Mouse (Mus musculus) C2C12 (cell line): Measurements from ENCODE around the gene Oxct2b. TPM values are rescaled to one million over a fixed set of nuclear protein-coding genes. Genes with fewer than 3 reads are reported as not detected.
A peak's percentile ranks its signal among the peaks of the same experiment; 100 is the strongest.

Experiments
- H3K27me3 ChIP-seq: one replicate; pipeline ENCODE4 v1.6.1; 2011; ENCODE audit not compliant: control insufficient read depth, insufficient read depth, insufficient read length
- H3K36me3 ChIP-seq: one replicate; pipeline ENCODE4 v1.6.1; 2011; ENCODE audit not compliant: control insufficient read depth, insufficient read depth
- H3K4me3 ChIP-seq: one replicate; pipeline ENCODE4 v1.5.1; 2011; ENCODE audit warnings: mild to moderate bottlenecking, control low read depth; ENCODE audit not compliant: poor library complexity, insufficient read depth, severe bottlenecking
- H3K79me2 ChIP-seq: one replicate; pipeline ENCODE4 v1.6.1; 2011; ENCODE audit not compliant: control insufficient read depth, insufficient read depth
- H3K79me3 ChIP-seq: one replicate; pipeline ENCODE4 v1.6.1; 2011; ENCODE audit warnings: low read depth, control low read depth
- H3ac ChIP-seq: one replicate; pipeline ENCODE3; 2011; ENCODE audit warnings: low read depth; ENCODE audit not compliant: control insufficient read depth, insufficient read length
- CEBPB ChIP-seq: IDR thresholded peaks from one replicate; pipeline ENCODE4 v1.6.1; 2011; ENCODE audit warnings: low read depth, mild to moderate bottlenecking, control low read depth, moderate library complexity
- CTCF ChIP-seq: IDR thresholded peaks from one replicate; pipeline ENCODE4 v1.5.1; 2011; ENCODE audit not compliant: control insufficient read depth, insufficient read depth, insufficient read length
- FOSL1 ChIP-seq: IDR thresholded peaks from one replicate; pipeline ENCODE4 v1.8.0; 2011; ENCODE audit warnings: mild to moderate bottlenecking, low read length; ENCODE audit not compliant: poor library complexity, insufficient read depth, severe bottlenecking
- MAX ChIP-seq: IDR thresholded peaks from one replicate; pipeline ENCODE4 v1.6.1; 2011; ENCODE audit warnings: mild to moderate bottlenecking, control low read depth
- MYOD1 ChIP-seq: IDR thresholded peaks from one replicate; pipeline ENCODE4 v1.6.1; 2011; ENCODE audit warnings: low read depth; ENCODE audit not compliant: control insufficient read depth, insufficient read length
- MYOG ChIP-seq: IDR thresholded peaks from one replicate; pipeline ENCODE4 v1.6.1; 2011; ENCODE audit not compliant: control insufficient read depth, insufficient read length; ENCODE audit errors: extremely low read depth
- USF1 ChIP-seq: IDR thresholded peaks from one replicate; pipeline ENCODE4 v1.6.1; 2011; ENCODE audit warnings: low read depth, mild to moderate bottlenecking, control low read depth, moderate library complexity
- long read RNA-seq, 2 experiments: library from polyadenylated mRNA; unstranded; transcript quantifications; one replicate each; pipeline ENCODE4 v2.0.0; 2019 to 2020
- polyA plus RNA-seq: library from polyadenylated mRNA; unstranded; fragments of >200 nt; fragmentation: generic; extraction: Trizol; gene quantifications from one replicate; pipeline ENCODE4 v1.2.1, GENCODE M21; 2012; ENCODE audit warnings: missing spikeins

The Oxct2b gene
- not detected for polyA plus RNA-seq
- long read RNA-seq, experiment 1: 0 reads
- long read RNA-seq, experiment 2: 0 reads

GRCm38 (mm10) chr4:123116011-123116410 lies at the start of gene Oxct2b:
Gene Oxct2b, plus strand, starts transcription at chr4:123116266.
- H3K36me3 ChIP-seq: no peaks in the 10 kb centered on the region
- no peaks in the 10 kb centered on the region for H3K79me2 ChIP-seq
- no peaks in the 10 kb centered on the region for H3K79me3 ChIP-seq
- peaks cover 5% of the 10 kb centered on the region for H3K27me3 ChIP-seq
- H3ac ChIP-seq: no peak within 1 kb of the TSS
- no peak within 1 kb of the TSS for H3K4me3 ChIP-seq
- no peak for TF ChIP-seq CEBPB
- no peak for TF ChIP-seq FOSL1
- no peak for TF ChIP-seq USF1
- TF ChIP-seq MAX: no peak
- no peak for TF ChIP-seq MYOG
- TF ChIP-seq MYOD1: no peak
- no peak for TF ChIP-seq CTCF

GRCm38 (mm10) chr4:123068646-123069045 lies 47.4 kb upstream of the Oxct2b start:
- TF ChIP-seq CTCF (no peak), FOSL1 (no peak), USF1 (no peak), MYOG (no peak), MYOD1 (no peak), CEBPB (no peak), MAX (no peak)

GRCm38 (mm10) chr4:123071266-123071966 lies 44.6 kb upstream of the Oxct2b start:
- H3K36me3 ChIP-seq: no peaks in the 10 kb centered on the region
- TF ChIP-seq USF1 (no peak), CTCF (peak; percentile 27)
- no peak overlapping the region for H3K4me3 ChIP-seq
- peaks cover 14% of the 10 kb centered on the region for H3K27me3 ChIP-seq
- no peaks in the 10 kb centered on the region for H3K79me3 ChIP-seq
- no peak overlapping the region for H3ac ChIP-seq
- no peaks in the 10 kb centered on the region for H3K79me2 ChIP-seq

More at GRCm38 (mm10) chr4:123068646-123069045, 47.4 kb upstream of the Oxct2b start:
- Histone ChIP-seq H3ac (no peak overlapping the region), H3K4me3 (no peak overlapping the region), H3K79me2 (no peaks in the 10 kb centered on the region), H3K36me3 (no peaks in the 10 kb centered on the region), H3K27me3 (peaks cover 8% of the 10 kb centered on the region), H3K79me3 (no peaks in the 10 kb centered on the region)

- Histone ChIP-seq H3K4me3 (no peak overlapping the region), H3K79me3 (no peaks in the 10 kb centered on the region), H3ac (no peak overlapping the region), H3K27me3 (peaks cover 15% of the 10 kb centered on the region), H3K79me2 (no peaks in the 10 kb centered on the region), H3K36me3 (no peaks in the 10 kb centered on the region)
- TF ChIP-seq MYOG (no peak), MYOD1 (no peak), FOSL1 (no peak), CTCF (no peak), MAX (no peak), CEBPB (no peak), USF1 (no peak)
Observed at GRCm38 (mm10) chr4:123076928-123077327, 39.1 kb upstream of the Oxct2b start.

- TF ChIP-seq FOSL1 (no peak), MAX (no peak), CTCF (no peak), CEBPB (no peak), MYOG (no peak), MYOD1 (no peak), USF1 (no peak)
- no peaks in the 10 kb centered on the region for H3K79me3 ChIP-seq
- H3K27me3 ChIP-seq: peaks cover 15% of the 10 kb centered on the region
Observed at GRCm38 (mm10) chr4:123078231-123078630, 37.8 kb upstream of the Oxct2b start.

GRCm38 (mm10) chr4:123080791-123081190 lies 35.3 kb upstream of the Oxct2b start:
- Histone ChIP-seq H3K27me3 (peaks cover 7% of the 10 kb centered on the region), H3K79me3 (no peaks in the 10 kb centered on the region), H3K36me3 (no peaks in the 10 kb centered on the region), H3ac (no peak overlapping the region), H3K79me2 (no peaks in the 10 kb centered on the region), H3K4me3 (no peak overlapping the region)
- no peak for TF ChIP-seq CTCF
- TF ChIP-seq USF1: no peak
- no peak for TF ChIP-seq CEBPB
- TF ChIP-seq MYOD1: no peak
- TF ChIP-seq FOSL1: no peak
- TF ChIP-seq MAX: no peak
- no peak for TF ChIP-seq MYOG

More at GRCm38 (mm10) chr4:123078231-123078630, 37.8 kb upstream of the Oxct2b start:
- H3K36me3 ChIP-seq: no peaks in the 10 kb centered on the region
- H3K4me3 ChIP-seq: no peak overlapping the region
- H3ac ChIP-seq: no peak overlapping the region
- H3K79me2 ChIP-seq: no peaks in the 10 kb centered on the region
